Mouse (Mus musculus): Measurements from ENCODE around the gene Rita1. TPM values are rescaled to one million over a fixed set of nuclear protein-coding genes. Genes with fewer than 3 reads are reported as not detected.

The Rita1 gene
- polyA plus RNA-seq, 1 experiment, result 12.9 TPM

DNA sequence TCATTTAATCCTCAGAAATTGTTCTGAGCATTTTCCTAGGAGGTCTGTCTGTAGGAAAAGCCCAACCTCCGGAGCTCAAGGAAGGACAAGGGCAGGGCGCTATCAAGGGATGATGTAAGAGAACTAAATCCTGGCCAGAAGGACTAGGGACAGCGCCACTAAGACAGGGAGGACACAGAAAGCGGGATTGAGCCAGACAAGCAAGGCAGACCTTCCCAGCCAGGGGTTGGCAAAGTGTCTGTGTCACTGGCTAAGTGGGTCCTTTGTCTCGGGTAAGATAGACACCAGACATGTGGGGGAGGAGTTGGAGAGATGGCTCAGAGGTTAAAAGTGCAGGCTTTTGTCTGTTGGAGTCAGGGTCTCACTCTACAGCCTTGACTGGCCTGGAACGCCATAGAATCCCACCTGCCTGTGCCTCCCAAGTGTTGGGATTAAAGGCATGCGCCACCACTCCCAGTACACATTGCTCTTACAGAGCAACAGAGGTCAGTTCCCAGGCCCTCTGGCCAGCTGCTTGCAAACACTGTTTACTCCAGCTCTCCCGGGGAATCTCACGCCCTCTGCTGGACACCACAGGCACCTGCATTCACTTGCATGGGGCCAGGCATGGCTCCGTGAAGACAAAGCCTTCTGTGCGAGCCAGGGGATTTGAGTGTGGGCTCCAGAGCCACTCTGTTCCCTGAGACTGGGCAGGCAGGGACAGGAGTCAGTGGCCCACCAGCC, 11.3 kb downstream of the Rita1 start:
- no peak for DNase-seq (ENCODE audit: low spot score)

DNA sequence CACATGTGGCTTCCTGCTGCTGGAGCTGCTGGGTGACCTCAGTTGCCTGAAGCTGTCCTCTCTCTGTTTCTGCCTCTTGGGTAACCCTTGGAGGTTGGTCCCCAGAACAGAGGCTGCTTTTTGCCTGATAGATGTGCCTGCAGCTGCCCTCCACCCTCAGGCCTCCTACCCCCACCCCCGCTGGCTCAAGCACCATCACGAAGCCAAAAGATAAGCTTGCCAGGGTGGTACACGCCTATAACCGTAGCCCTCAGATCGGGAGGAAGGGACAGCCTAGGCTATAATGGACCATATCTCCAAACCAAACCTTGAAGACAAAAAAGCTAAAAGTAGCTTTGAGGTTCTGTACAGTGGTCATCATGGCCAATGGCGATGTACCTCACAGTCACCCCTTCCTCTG, 12.8 kb downstream of the Rita1 start:
- no peak for DNase-seq (ENCODE audit: low spot score)

DNA sequence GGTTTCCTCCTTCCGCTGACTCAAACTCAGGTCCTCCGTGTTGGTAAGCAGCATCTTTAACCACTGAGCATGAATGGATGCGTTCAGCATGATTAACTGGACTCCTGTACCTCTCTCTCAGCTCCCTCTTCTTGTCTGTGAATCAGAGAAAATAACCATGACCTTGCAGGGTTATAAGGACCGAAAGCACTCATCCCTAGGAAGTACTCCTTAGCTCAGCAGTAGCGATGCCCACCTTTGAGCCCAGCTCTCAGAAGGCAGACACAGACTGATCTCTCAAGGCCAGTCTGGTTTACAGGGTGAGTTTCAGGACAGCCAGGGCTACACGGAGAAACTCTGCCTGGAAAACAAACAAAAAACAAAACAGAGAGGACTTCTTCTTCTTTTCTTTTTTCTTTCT, 17.9 kb downstream of the Rita1 start:
- no peak for DNase-seq (ENCODE audit: low spot score)

DNA sequence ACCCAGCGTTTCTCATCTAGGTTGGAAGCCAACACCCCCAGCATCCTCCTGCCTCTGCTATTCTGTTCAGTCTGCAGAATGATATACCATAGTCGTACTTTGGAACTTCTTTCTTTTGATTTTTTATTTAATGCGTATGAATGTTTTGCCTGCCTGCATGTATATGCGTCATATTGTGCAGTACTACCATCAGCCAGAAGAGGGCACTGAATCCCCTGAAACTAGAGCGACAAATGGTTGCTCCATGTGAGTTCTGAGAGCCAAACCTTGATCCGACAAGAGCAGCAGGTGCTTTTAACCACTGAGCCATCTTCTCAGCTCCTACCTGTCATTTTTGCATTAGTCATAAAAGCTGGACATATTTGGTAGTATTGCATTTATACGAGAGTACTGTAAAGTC, 20.2 kb downstream of the Rita1 start:
- DNase-seq (ENCODE audit: low spot score), result no peak

DNA sequence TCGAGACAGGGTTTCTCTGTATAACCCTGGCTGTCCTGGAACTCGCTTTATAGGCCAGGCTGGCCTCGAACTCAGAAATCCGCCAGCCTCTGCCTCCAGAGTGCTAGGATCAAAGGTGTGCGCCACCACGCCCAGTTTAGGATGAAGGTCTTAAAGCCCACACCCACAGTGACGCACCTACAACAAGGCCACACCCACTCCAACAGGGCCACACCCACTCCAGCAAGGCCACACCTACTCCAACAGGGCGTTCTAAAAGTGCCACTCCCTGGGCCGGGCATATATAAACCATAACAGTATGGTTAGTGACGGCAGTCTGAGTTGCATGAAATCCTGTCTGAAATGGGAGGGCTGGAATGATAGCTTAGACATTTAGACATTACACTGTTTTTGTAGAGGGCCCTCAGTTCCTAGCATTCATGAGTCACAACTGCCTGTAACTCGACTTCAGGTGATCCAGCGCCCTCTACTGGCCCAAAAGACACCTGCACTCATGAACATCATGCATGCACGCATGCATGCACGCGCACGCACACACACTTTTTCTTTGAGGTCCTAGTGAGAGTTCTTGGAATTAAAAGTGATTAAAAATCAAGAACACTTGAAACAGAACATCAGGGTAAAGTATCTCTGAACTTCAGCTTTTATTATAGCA, 21.9 kb downstream of the Rita1 start:
- DNase-seq (ENCODE audit: low spot score), result no peak

DNA sequence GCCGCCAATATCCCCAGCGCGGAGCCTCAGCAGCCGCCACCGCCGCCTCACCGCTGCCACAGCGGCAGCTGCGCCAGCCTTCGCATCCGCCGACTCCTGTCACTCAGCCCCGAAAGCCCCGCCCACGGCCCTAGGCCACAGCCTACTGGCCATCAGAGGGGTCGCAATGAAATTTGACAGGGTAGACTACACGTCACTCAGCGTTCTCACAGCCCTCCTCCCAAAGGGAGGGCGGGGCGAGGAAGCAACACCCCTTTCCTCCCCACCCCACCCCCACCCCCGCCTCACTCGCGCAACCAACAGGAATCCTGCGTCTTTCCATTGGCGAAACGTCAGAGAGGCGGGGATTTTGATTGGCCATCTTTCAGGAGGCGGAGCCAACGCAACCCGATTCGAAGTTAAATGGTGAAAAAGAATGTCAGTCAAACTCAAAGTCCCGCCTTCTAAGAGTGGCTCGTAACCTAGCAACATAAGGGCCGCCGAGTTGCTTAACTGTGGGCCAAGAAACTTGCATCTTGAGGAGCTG, 23.8 kb downstream of the Rita1 start, which contains the start of the genes Tpcn1 and Iqcd:
Tpcn1 (minus strand) TSS at position 105 of the 526 bp plus-strand sequence.
Iqcd (plus strand) TSS at position 448 of the 526 bp plus-strand sequence.
- peak; percentile 93 for DNase-seq (ENCODE audit: low spot score)

DNA sequence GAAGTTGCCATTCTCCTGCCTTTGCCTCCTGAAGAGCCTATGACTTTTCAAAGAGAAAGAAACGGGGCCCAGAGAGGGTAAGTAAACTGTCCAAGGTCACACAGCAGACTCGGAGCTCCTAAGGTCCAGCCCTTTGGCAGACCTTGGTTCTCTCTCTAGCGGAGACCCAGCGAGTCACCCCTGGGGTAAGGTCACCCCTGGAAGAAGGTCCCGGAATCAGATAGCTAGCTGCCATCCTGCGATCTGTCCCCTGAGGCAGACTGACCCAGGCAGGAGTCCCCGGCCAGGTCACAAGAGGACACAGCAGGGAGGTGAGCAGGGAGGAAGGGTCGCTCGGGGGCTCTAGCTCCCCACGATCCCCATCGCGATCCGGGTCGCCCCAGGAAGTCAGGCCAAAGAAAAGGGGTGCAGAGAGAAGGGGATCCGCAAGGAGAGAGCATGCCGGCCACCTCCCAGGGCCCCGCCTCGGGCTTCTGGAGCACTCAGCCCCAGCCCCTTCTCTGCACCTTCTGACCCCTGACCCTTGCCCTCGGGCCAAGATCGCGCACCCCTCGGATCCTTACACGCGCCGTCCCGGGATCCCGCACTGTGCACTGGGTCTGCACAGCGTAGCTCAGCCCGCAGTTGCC, 24.3 kb downstream of the Rita1 start:
- no peak for DNase-seq (ENCODE audit: low spot score)

DNA sequence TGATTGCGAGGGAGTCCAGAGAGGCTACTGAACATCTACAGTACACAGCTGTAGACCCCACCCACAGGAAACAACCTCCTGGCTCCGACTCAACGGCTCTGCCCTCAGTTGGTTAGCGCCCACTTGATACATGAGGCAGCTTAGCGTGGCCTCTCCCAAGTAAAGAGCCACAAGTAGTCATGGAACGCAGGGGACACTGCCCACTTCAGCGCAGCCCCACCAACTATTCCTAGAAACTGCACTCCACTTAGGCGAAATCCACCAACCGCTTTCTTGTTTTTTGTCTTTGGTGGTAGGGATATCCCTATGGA, 24.8 kb downstream of the Rita1 start:
- no peak for DNase-seq (ENCODE audit: low spot score)

DNA sequence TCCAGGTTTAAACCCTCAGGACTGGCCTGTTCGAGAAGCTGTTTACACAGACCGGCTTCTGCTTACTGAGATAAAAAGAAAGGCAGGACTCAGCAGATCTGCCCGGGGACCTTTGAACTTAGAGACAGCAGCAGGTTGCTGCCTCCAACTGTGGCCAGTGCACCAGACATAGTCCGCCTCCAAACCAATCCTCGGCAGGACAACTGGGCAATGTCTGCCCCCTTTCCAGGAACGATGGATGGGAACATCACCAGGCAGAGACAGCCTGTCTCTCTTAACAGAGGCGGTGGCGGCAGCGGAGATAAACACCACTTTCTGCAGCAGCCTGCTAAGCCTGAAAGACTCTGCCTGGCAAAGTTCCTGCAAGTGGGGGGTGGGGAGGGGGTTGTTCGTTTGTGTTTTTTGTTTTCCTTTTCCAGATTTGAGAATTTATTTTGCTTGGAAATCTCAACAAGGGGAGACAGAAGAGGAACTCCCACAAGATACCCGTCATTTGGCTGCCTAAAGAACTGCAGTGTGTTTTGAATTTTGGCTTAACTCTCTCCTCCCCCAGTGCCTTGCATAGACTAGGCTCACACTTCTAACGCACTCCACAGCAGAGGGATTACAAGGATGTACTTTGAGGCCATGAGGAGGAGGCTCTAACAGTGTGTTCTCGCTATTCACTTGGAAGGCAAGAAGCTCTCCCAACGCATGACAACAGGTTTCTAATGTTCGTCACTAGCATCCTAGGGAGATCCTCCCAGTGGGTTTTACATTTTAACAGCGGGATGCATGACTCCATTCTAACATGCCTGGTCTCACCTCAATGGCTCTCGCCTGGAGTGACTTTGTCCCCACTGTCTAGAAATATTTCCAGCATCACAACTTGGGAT, 25.4 kb downstream of the Rita1 start:
- DNase-seq (ENCODE audit: low spot score), result no peak

DNA sequence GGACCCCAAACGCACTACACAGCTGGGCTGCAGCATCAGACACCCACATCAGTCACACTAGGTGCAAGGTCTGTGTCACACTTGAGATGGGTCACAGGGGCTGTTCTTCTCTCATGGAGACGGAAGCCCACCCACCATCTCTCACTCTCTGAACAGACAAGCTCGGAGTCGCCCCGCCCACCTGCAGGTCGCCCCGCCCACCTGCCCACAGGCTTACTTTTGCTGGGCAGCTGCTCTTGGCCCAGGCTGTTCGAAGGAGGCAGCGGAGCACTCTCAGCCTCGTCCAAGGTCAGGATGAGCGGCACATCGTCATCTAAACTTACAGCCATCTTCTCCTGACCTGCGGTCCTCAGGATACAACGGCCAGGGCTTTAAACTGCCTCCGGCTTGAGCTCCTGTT, 27.4 kb downstream of the Rita1 start:
- DNase-seq (ENCODE audit: low spot score), result no peak

DNA sequence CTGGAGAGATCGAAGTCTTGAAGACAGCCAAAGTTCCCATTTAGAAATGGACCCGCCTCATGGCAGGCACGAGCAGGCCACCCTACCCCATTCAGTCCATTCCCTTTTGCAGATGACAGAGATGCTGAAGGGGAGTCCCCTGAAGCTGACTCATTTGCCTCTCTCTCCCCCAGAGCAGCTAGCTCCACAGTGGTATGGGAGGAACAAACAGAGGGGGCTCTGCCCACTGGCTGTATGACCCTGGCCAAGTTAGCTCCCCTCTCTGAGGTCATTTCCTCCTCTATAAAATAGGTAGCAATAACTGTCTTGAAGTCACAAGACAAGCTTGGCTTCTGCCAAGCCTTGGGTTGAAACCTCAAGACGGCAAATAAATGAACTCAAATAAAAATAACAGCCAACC, 28.9 kb downstream of the Rita1 start:
- DNase-seq (ENCODE audit: low spot score), result no peak

DNA sequence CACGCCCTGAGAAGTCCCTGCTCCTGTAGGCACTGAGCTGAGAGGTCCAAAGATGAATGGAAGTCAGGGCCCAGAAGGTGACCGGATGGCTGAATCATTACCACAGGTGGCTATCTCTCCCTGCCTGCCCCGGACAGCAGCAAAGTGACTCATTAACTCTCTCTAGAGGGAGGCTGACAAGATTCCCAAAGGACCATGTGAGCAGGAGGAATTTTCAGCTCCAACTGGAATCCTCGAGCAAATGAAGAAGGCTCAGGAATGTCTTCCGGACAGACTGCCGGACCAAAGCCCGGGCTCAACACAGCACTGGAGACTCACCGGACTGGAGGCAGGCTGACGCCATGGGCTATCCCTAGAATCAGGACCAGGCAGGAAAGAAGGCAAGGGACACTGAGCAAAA, 30.4 kb downstream of the Rita1 start:
- no peak for DNase-seq (ENCODE audit: low spot score)

DNA sequence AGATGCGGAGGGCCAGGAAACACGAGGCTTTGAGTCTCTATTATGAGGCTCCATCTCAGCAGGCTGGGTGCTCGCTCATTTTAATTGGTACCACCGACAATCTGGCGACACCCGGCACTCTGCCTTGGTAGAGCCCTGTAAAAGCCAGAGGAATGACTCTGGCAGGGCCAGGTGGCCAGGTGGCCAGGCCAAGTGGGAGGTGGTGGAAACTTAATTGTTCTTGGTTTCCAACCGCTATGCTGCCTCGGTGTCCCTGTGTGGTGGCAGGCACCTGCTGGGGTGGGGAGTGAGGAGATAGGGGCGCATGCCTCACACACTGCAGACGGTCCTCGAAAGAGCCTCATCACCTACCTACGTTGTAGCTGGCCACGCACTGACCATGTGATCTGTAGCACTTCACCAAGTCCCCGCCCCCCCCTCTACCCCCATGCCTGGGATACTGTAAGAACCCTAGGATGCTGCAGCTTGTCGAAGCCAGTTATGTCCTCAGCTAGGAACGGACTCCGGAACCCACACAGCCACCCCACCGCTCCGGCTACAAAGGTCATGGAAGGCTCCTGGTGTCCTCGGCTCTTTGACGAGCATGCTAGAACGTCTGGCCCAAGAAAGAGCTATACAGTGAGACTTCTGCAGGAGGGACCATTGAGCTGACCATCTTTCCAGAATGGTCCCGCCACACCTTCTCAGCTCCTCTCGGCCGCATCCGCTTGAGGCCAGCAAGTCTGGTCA, 32.3 kb downstream of the Rita1 start:
- no peak for DNase-seq (ENCODE audit: low spot score)

DNA sequence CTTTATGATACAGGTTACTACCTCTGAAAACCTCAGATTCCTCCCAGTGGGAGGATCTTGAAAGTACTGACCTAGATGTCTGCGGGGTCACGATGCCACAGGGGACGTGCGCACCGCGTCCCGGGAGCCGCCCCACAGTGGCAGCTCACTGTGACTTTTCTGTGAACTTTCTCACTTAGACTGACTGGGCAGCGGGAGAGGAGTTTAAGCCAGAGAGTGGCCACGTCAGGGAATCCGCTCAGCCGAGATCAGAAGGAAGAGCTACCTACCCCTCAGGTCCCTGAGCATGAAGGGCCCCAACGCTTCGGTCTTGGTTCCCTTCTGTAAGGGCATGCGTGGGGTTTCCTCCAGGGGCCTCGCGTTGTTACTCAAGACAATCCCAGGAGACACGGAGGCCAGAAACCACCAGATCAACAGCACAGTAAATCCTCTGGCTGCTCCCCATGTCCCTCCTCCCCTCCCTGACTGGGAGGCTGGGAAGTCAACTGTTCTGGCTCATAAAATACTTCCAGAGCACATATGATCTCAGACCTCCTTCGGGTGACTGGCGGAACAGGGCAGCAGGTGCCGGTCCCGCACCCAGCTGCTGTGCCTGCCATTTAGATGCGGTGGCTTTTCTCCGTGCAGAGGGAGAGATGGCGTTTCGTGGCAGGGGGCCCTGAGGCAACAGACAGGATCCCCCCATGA, 33.0 kb downstream of the Rita1 start:
- DNase-seq (ENCODE audit: low spot score), result no peak

DNA sequence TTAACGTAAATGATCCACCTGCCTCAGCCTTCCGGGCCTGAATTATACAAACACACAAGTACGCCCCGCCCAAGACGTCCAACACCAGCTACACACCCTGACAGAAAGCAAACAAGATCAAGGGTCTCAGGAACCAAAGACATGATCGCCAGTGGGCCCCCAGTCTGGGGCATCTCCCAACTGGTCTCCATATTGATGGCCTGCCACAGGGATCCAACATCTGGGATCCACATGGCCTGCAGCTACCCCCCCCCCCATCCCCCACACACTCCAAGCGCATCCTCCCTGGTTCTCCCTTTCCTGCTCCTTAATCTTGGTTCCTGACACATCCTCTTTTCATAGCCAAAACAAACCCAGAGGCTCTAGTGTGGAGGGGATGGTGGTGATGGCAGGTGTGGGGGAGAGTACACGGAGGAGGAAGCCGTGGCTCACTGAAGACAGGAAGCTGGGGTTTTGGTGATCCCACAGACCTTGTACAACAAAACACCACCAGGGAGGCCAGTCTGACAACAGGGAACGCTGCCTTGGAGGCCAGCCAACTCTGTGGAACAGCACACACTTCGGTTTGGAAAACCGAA, 33.8 kb downstream of the Rita1 start:
- no peak for DNase-seq (ENCODE audit: low spot score)

DNA sequence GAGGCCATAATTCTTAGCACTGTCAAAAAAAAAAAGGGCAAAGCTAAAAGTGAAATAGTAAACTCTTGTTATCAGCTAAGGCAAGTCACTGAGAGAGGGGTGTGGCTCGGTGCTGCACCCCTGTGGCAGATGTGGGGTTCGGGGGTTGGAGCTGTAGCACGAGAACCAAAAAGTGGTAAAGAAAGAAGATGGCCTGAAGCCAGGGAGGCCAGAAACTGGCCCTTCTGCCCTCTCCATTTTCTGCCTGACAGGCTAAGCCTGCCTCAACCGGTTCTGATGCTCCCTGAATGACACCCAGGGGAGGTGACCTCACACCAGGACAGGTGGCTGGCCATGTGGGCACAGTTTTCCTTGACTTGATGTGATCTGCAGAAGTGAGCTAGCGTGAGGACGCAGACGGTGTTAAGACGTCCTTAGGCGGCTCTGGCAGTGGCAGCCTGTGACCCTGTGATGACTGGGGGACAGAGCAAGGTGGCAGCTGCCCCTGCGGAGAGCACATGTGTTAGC, 34.4 kb downstream of the Rita1 start:
- DNase-seq (ENCODE audit: low spot score), result no peak

DNA sequence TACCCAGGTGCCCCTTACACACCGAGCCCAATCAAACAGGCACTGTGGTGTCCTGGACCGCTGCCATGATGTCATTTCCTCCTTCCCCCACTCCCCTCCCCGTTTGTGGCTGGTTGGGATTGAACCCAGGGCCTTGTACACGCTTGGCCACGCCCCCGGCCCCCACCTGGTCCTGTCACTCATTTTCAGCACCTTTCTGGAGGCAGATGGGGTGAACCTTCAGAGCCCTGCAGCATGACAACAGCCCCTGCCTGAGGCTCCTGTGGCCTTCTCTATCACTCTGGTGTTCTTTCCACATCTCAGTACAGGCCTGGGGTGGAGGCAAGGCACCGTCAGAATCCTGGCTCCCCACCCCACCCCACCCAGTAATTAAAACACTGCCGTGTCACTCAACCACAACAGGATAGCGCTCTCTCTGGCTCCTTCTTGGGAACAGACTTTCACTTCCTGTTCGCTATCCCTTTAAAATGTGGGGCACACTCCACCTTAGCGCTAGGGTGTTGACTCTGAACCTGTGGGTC, 35.5 kb downstream of the Rita1 start:
- no peak for DNase-seq (ENCODE audit: low spot score)

DNA sequence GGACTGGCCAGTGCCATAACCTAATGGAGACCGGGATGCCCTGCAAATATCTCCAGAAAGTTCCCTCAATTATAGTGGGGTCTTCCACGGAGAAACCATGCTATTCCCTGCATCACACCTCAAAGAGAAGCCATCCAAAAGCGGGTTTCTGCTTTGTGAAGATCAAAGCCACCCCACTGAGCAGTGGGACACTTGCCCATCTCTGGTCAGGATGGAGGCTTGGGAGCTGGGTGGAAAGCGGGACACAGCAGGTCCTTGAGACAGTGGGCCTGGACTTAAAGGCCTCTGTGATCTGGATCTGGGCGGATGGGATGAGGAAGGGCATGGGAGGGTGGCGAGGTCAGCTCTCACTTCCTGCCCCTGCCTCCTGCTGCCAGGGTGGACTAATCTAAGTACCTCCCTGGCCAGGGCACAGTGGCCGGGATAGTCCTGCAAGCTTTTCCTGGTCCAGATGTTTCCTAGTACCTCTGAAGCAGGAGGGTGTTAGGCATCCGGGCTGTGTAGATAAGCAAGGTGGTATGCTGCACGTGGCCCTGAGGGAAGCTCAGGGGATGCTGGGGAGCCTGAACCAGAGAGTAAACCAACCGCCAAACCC, 37.8 kb downstream of the Rita1 start:
- no peak for DNase-seq (ENCODE audit: low spot score)

DNA sequence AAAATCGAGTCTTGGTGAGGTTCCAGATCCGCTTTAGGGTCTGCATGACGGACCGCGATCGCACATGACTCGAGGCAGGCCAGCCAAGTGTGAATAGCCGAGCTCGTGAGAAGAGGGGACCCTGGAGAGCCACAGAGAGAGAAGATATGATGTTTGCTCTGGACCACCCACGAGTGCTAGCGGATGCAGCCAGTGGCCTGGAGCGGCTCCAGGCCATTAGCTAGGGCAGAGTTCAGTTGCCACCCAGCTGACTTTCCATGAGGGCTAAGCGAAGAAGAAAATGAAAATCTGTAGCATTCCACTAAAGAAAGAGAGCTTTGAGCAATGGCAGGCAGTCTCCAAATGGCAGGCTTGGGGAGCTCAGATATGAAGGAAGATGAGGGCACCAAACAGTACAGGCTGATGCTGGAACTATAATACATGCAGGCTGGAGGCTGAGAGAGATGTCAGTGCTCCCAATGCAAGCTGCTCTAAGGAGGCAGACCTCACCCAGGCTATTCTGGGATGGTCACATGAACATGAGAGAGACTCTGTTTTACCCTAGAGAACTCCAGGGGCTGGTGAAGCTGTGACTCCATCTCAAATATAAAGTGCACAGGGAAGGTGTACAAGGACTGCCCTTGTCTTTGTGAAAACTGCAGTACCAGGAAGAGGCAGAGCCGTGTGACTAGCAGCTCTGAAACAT, 41.2 kb downstream of the Rita1 start:
- no peak for DNase-seq (ENCODE audit: low spot score)

All from urinary bladder, adult 2 months (tissue).